In genomic region chr1:53791343-53791742, GRCm38 (mm10) we compare ENCODE assay signal across 12 mouse cellular contexts. TPM values are rescaled to one million over a fixed set of nuclear protein-coding genes. Genes with fewer than 3 reads are reported as not detected.
DNase-seq lines count a peak whose midpoint lies in the region; ATAC-seq and TF ChIP-seq lines count a peak whose summit lies in the region.
"Had no signal": no experiment of that assay in that cellular context is flagged by ENCODE, and none has a peak within 500 bp of the region (broad histone marks: within the 10 kb centered on the region; RNA-seq: fewer than 3 reads in every experiment).

No protein-coding gene starts in this region.

- H3K9me3 ChIP-seq in heart, embryonic 11.5 days (replicated peaks; ENCODE audit: control insufficient read depth, low read length): no peaks in the 10 kb centered on the region
- H3K9me3 ChIP-seq: embryonic facial prominence, embryonic 13.5 days; heart, embryonic 13.5 days; limb, embryonic 13.5 days; midbrain, embryonic 12.5 days had no signal

- no peak overlapping the region for H3K27ac ChIP-seq in heart, embryonic 11.5 days (ENCODE audit: low read depth, low read length)
- H3K27ac ChIP-seq: embryonic facial prominence, embryonic 13.5 days; heart, embryonic 13.5 days; limb, embryonic 13.5 days; midbrain, embryonic 12.5 days had no signal

- H3K4me1 ChIP-seq in lung, adult 2 months (ENCODE audit: control insufficient read depth, insufficient read depth, low read length): no peaks in the 10 kb centered on the region
- no peaks in the 10 kb centered on the region for H3K4me1 ChIP-seq in heart, embryonic 11.5 days (ENCODE audit: control insufficient read depth, insufficient read depth, low read length)
- H3K4me1 ChIP-seq: embryonic facial prominence, embryonic 13.5 days; heart, embryonic 13.5 days; limb, embryonic 13.5 days; midbrain, embryonic 12.5 days had no signal

- H3K4me3 ChIP-seq in lung, adult 2 months (replicated peaks; ENCODE audit: extremely low read depth, low read depth, low read length): no peak overlapping the region
- no peak overlapping the region for H3K4me3 ChIP-seq in heart, embryonic 11.5 days (ENCODE audit: low read depth, low read length)
- H3K4me3 ChIP-seq: embryonic facial prominence, embryonic 13.5 days; heart, embryonic 13.5 days; limb, embryonic 13.5 days; midbrain, embryonic 12.5 days had no signal

- H3K4me2 ChIP-seq in heart, embryonic 11.5 days: no peak overlapping the region
- H3K4me2 ChIP-seq: embryonic facial prominence, embryonic 13.5 days; heart, embryonic 13.5 days; limb, embryonic 13.5 days; midbrain, embryonic 12.5 days had no signal

- no peaks in the 10 kb centered on the region for H3K27me3 ChIP-seq in heart, embryonic 11.5 days (ENCODE audit: control insufficient read depth, insufficient read depth, low read length)
- H3K27me3 ChIP-seq: embryonic facial prominence, embryonic 13.5 days; heart, embryonic 13.5 days; limb, embryonic 13.5 days; midbrain, embryonic 12.5 days had no signal

- H3K9ac ChIP-seq in heart, embryonic 11.5 days (ENCODE audit: low read depth, low read length): no peak overlapping the region
- H3K9ac ChIP-seq: embryonic facial prominence, embryonic 13.5 days; heart, embryonic 13.5 days; limb, embryonic 13.5 days; midbrain, embryonic 12.5 days had no signal

- no peak for TF ChIP-seq POLR2A in lung, adult 2 months (IDR thresholded peaks at IDR 0.05; ENCODE audit: borderline replicate concordance, extremely low read depth, low read depth, low read length)

- no peak for ATAC-seq in heart, embryonic 11.5 days (replicated peaks; ENCODE audit: insufficient number of reproducible peaks, low FRiP score, low TSS enrichment)

- no peak for TF ChIP-seq CTCF in lung, adult 2 months (IDR thresholded peaks at IDR 0.05; ENCODE audit: insufficient read depth, low read length)

- DNase-seq in lung, adult 18-20 months: peak; percentile 32 to 44
- no peak for DNase-seq in lung, adult 2 months
- DNase-seq in lung, postnatal 14 days: peak; percentile 22
- DNase-seq in spleen, adult 12 weeks (ENCODE audit: low spot score): peak; percentile 63
- DNase-seq in thymus, postnatal 4 days: peak; percentile 72
- DNase-seq in embryo, embryonic 10.5 days (ENCODE audit: low spot score): no peak
- no peak for DNase-seq in urinary bladder, postnatal 10 days (ENCODE audit: low spot score)

- 64% methylated on average over 2 of the region's 2 CpGs for WGBS in lung, adult 2 months
- WGBS in heart, embryonic 11.5 days (ENCODE audit: insufficient replicate concordance): 77% methylated on average over 2 of the region's 2 CpGs

- no peaks in the 10 kb centered on the region for H3K36me3 ChIP-seq in heart, embryonic 11.5 days (ENCODE audit: control insufficient read depth, insufficient read depth, low read length)
- H3K36me3 ChIP-seq: embryonic facial prominence, embryonic 13.5 days; heart, embryonic 13.5 days; limb, embryonic 13.5 days; midbrain, embryonic 12.5 days had no signal

RNA-seq across cellular contexts. Expression of gene Stk17b, which starts 6.3 kb away (rescaled TPM):
- 6.5 and 9.3 TPM in 2 replicates for polyA plus RNA-seq in lung, adult 2 months (2012; rRNA removed)
- polyA plus RNA-seq in heart, embryonic 11.5 days (2014; fragmentation: Nextera tagmentation; extraction: Ambion mirVana): 17.2 and 18.6 TPM in 2 replicates

Comparison
In these comparisons a context has a peak if more than half of its experiments do, and no peak if none do; other contexts are left out.
1. DNase-seq: peak in lung, adult 18-20 months (2 of 2), lung, postnatal 14 days (single experiment), spleen, adult 12 weeks (single experiment) and thymus, postnatal 4 days (single experiment); none in lung, adult 2 months (single experiment), embryo, embryonic 10.5 days (single experiment) and urinary bladder, postnatal 10 days (single experiment).